Mouse (Mus musculus): Measurements from ENCODE around the gene Taar8c. TPM values are rescaled to one million over a fixed set of nuclear protein-coding genes. Genes with fewer than 3 reads are reported as not detected.

The Taar8c gene
- total RNA-seq, 4 experiments from 2014 or later, result not detected

DNA sequence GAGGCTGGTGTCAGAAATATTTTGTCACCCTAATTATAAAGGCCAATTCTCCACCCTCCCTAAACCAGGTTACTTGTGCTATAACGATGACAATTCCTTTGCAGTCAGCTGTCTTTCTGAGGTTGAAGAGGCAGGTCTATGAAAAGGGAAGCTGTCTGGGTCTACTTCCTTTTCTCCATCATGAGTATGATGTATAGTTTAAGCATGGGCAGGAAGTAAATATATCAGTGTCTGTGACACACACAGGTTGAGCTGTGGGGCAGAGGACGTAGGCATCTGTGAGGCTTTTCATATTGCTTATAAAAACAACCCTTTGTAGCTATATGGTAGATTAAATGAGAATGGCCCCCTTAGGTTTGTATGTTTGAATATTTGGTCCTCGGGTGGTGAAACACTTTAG is 42.7 kb downstream of the Taar8c start:
- DNase-seq, result no peak

DNA sequence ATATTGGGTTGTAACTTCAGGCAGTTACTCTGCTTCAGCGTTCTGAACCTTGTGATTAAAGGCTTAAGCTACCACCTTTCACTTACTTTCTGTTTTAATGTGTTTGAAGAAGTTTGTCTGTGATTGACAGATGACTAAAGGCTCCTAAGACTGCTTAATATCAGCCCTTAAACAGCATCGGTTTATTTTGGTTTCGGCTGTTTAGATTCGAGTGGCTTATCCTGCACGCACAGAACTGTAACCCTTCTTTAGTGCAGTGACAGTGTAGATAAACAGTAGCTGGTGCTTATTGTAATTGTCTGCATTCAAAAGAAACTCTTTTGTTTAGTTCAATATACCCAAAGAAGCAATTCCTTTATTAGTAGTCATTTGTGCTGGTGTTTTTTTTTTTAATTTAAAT is 49.7 kb downstream of the Taar8c start:
- no peak for DNase-seq

Other genes starting within 250 kb of the Taar8c start
- 10 to 100 TPM; 29.6 to 37.3 (median 32.2) TPM for gene Vnn1, start 207.2 kb downstream of the Taar8c start, total RNA-seq (2022)
- not detected for gene Taar1, start 181.6 kb downstream of the Taar8c start, total RNA-seq (2022)
- gene Taar2, start 163.3 kb downstream of the Taar8c start, total RNA-seq (2022), result not detected
- not detected for gene Taar3, start 152.4 kb downstream of the Taar8c start, total RNA-seq (2022)
- not detected for gene Taar4, start 141.4 kb downstream of the Taar8c start, total RNA-seq (2022)
- not detected for gene Taar5, start 131.2 kb downstream of the Taar8c start, total RNA-seq (2022)
- gene Taar6, start 116.3 kb downstream of the Taar8c start, total RNA-seq (2022), result not detected
- gene Taar7a, start 108.4 kb downstream of the Taar8c start, total RNA-seq (2022), result not detected
- not detected for gene Taar7b, start 102.0 kb downstream of the Taar8c start, total RNA-seq (2022)
- gene Taar7d, start 74.7 kb downstream of the Taar8c start, total RNA-seq (2022), result not detected
- not detected for gene Taar7e, start 64.3 kb downstream of the Taar8c start, total RNA-seq (2022)
- gene Taar7f, start 52.4 kb downstream of the Taar8c start, total RNA-seq (2022), result not detected
- gene Taar8a, start 25.4 kb downstream of the Taar8c start, total RNA-seq (2022), result not detected
- gene Taar8b, start 9.6 kb downstream of the Taar8c start, total RNA-seq (2022), result not detected
- not detected for gene Taar9, start 7.6 kb upstream of the Taar8c start, total RNA-seq (2022)
- gene Stx7, start 47.4 kb upstream of the Taar8c start, total RNA-seq (2022), result 100 to 1,000 TPM; 142 to 198 (median 186) TPM
- under 1 TPM in 3 of 4 experiments, not detected in 1; 0.15 to 0.27 (median 0.15) TPM for gene Moxd1, start 121.6 kb upstream of the Taar8c start, total RNA-seq (2022)